Mouse (Mus musculus) adrenal gland, adult 8-10 months (tissue): ENCODE measurements around the gene Map3k20. TPM values are rescaled to one million over a fixed set of nuclear protein-coding genes. Genes with fewer than 3 reads are reported as not detected.

Experiments
- DNase-seq: peaks from one replicate; pipeline ENCODE4 v3.0.0; 2022
- total RNA-seq, 4 experiments: library from RNA; stranded (reverse); gene quantifications; 2 replicates each; pipeline ENCODE4 v1.2.4; 2022

Gene Map3k20
- total RNA-seq, 4 experiments from 2014 or later = 30.6 to 46.2 (median 35.6) TPM

GRCm38 (mm10) chr2:72321591-72321990 lies 36.2 kb downstream of the Map3k20 start:
- DNase-seq = no peak

- no peak for DNase-seq
Measured at GRCm38 (mm10) chr2:72322681-72323353, 37.4 kb downstream of the Map3k20 start.

GRCm38 (mm10) chr2:72324436-72324835 lies 39.0 kb downstream of the Map3k20 start:
- DNase-seq = no peak

GRCm38 (mm10) chr2:72326491-72326890 lies 41.1 kb downstream of the Map3k20 start:
- DNase-seq = no peak

GRCm38 (mm10) chr2:72328435-72328834 lies 43.0 kb downstream of the Map3k20 start:
- no peak for DNase-seq

GRCm38 (mm10) chr2:72330955-72331481 lies 45.6 kb downstream of the Map3k20 start:
- no peak for DNase-seq

- DNase-seq = no peak
Measured at GRCm38 (mm10) chr2:72332067-72332466, 46.6 kb downstream of the Map3k20 start.

GRCm38 (mm10) chr2:72333210-72333609 lies 47.8 kb downstream of the Map3k20 start:
- no peak for DNase-seq

GRCm38 (mm10) chr2:72336840-72337239 lies 51.4 kb downstream of the Map3k20 start:
- DNase-seq = no peak

- DNase-seq = no peak
Measured at GRCm38 (mm10) chr2:72345281-72345680, 59.8 kb downstream of the Map3k20 start.

GRCm38 (mm10) chr2:72351329-72351728 lies 65.9 kb downstream of the Map3k20 start:
- DNase-seq = no peak

- DNase-seq = no peak
Measured at GRCm38 (mm10) chr2:72351776-72352175, 66.3 kb downstream of the Map3k20 start.

- DNase-seq = no peak
Measured at GRCm38 (mm10) chr2:72352756-72353155, 67.3 kb downstream of the Map3k20 start.

GRCm38 (mm10) chr2:72356471-72356870 lies 71.0 kb downstream of the Map3k20 start:
- DNase-seq = no peak

GRCm38 (mm10) chr2:72361572-72361971 lies 76.1 kb downstream of the Map3k20 start:
- DNase-seq = no peak

- DNase-seq = no peak
Measured at GRCm38 (mm10) chr2:72363449-72363848, 78.0 kb downstream of the Map3k20 start.

- DNase-seq = peak; percentile 33
Measured at GRCm38 (mm10) chr2:72365930-72366329, 80.5 kb downstream of the Map3k20 start.

GRCm38 (mm10) chr2:72366503-72366902 lies 81.1 kb downstream of the Map3k20 start:
- no peak for DNase-seq

- DNase-seq = no peak
Measured at GRCm38 (mm10) chr2:72367850-72368249, 82.4 kb downstream of the Map3k20 start.

- no peak for DNase-seq
Measured at GRCm38 (mm10) chr2:72369140-72369600, 83.7 kb downstream of the Map3k20 start.

- DNase-seq = no peak
Measured at GRCm38 (mm10) chr2:72372136-72372535, 86.7 kb downstream of the Map3k20 start.

- peak; percentile 37 for DNase-seq
Measured at GRCm38 (mm10) chr2:72374076-72374475, 88.6 kb downstream of the Map3k20 start.

GRCm38 (mm10) chr2:72375877-72376276 lies 90.4 kb downstream of the Map3k20 start:
- no peak for DNase-seq

- DNase-seq = no peak
Measured at GRCm38 (mm10) chr2:72376946-72377345, 91.5 kb downstream of the Map3k20 start.
